Mouse (Mus musculus) stomach, embryonic 15.5 days (tissue): ENCODE data around the gene Senp3. TPM values are rescaled to one million over a fixed set of nuclear protein-coding genes. Genes with fewer than 3 reads are reported as not detected.
A peak's percentile ranks its signal among the peaks of the same experiment; 100 is the strongest.
"Not testable (repeated sequence)": the region's sequence is repeated elsewhere in the genome, so short reads cannot be mapped to it uniquely, and the experiment has no call there.

ENCODE experiments used
- ATAC-seq: fragments of 200-750 bp; cut with Nextera tagmentation; 2 replicates; pipeline ENCODE4 v1.8.0; 2017; ENCODE audit warnings: low read depth, moderate number of reproducible peaks, moderate TSS enrichment; ENCODE audit not compliant: insufficient read depth, low FRiP score
- H3K27ac ChIP-seq: fragments of 300-500 bp; sonication (generic); 2 replicates; pipeline ENCODE4 v1.5.1; 2015; ENCODE audit warnings: mild to moderate bottlenecking, inconsistent platforms
- H3K27me3 ChIP-seq: fragments of 300-500 bp; sonication (generic); replicated peaks from 2 replicates; pipeline ENCODE4 v1.6.1; 2015; ENCODE audit warnings: inconsistent platforms
- H3K36me3 ChIP-seq: fragments of 300-500 bp; sonication (generic); 2 replicates; pipeline ENCODE4 v1.6.1; 2015; ENCODE audit warnings: inconsistent platforms
- H3K4me1 ChIP-seq: fragments of 300-500 bp; sonication (generic); 2 replicates; pipeline ENCODE4 v1.6.1; 2015; ENCODE audit warnings: inconsistent platforms
- H3K4me2 ChIP-seq: fragments of 300-500 bp; sonication (generic); 2 replicates; pipeline ENCODE4 v1.6.1; 2015; ENCODE audit warnings: mild to moderate bottlenecking, inconsistent platforms
- H3K4me3 ChIP-seq: fragments of 300-500 bp; sonication (generic); replicated peaks from 2 replicates; pipeline ENCODE4 v1.5.1; 2015; ENCODE audit warnings: inconsistent platforms
- H3K9ac ChIP-seq: fragments of 300-500 bp; sonication (generic); 2 replicates; pipeline ENCODE4 v1.6.1; 2015; ENCODE audit warnings: inconsistent platforms
- H3K9me3 ChIP-seq: fragments of 300-500 bp; sonication (generic); 2 replicates; pipeline ENCODE4 v1.6.1; 2016; ENCODE audit warnings: inconsistent platforms
- WGBS: fragments of 180-500 bp; shearing (Covaris S2); methylation state at CpG from one replicate; pipeline ENCODE4 v1.1.7; 2015; 5-methylcytosine and 5-hydroxymethylcytosine counted together
- polyA plus RNA-seq: library from polyadenylated mRNA; unstranded; fragments of >200 nt; fragmentation: Nextera tagmentation; extraction: Ambion mirVana; gene quantifications from 2 replicates; pipeline ENCODE4 v1.2.1, GENCODE M21; 2015

The Senp3 gene
- polyA plus RNA-seq, 1 experiment from 2014 or later: 74.5 TPM

DNA sequence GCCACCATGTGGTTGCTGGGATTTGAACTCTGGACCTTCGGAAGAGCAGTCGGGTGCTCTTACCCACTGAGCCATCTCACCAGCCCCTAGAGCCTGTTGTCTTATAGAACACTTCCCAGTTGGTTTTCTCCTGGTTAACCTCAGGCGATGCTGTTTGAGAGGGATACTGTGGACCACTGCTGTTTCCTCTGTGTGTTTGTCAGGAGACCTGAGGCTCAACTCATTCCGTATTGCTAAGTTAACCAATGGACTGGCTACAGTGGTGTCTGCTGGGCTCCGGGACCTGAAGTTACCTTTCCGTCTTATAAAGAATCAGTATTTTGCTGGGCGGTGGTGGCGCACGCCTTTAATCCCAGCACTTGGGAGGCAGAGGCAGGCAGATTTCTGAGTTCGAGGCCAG lies 21.0 kb upstream of the Senp3 start:
- H3K27ac ChIP-seq, H3K9ac ChIP-seq, H3K9me3 ChIP-seq, H3K4me1 ChIP-seq, H3K36me3 ChIP-seq, H3K27me3 ChIP-seq, H3K4me3 ChIP-seq, H3K4me2 ChIP-seq, ATAC-seq: not testable (repeated sequence)
- WGBS: 89% methylated on average over 10 of the region's 10 CpGs

DNA sequence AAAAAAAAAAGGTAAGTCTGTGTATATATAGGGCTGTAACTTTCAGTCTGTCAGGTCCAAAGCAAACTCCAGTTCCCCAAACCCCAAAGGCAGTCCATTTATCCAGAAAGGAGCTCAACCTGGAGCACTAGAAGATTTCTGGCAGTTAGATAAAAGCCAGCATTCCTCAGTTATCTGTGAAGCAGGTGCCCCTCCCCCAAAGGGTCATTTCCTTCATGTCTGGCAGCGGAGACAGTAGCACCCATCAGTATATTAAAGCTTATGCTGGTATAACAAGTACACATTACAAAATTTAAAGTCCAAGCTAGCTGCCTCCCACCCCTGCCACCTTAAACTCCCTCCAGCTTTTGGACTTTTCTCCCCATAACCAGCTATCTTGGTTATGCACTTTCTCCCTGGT lies 17.7 kb upstream of the Senp3 start:
- Histone ChIP-seq H3K9ac (no peak overlapping the region), H3K36me3 (no peaks in the 10 kb centered on the region), H3K4me3 (no peak overlapping the region), H3K4me2 (no peak overlapping the region), H3K27me3 (no peaks in the 10 kb centered on the region), H3K9me3 (no peaks in the 10 kb centered on the region), H3K27ac (no peak overlapping the region), H3K4me1 (peaks cover 10% of the 10 kb centered on the region; the same call in 1 of the 2 replicates)
- ATAC-seq: no peak
- 33% methylated on average over 1 of the region's 1 CpGs for WGBS

DNA sequence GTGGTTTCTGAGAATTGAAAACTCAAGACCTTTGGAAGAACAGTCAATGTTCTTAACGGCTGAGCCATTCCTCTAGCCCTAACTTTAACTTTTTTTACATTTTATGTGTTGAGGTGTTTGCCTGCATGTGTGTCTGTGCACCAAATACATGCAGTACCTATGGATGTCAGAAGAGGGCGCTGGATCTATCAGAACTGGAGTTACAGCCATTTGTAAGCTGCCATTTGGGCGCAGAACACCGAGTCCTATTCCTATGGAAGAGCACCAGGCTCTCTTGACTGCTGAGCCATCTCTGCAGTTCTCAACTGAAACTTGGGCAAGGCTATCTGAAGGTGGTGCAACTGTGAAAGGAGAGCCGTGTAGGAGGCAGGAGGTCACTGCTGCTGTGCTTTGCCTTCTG lies 16.7 kb upstream of the Senp3 start:
- WGBS: 73% methylated on average over 5 of the region's 5 CpGs
- Histone ChIP-seq H3K36me3 (no peaks in the 10 kb centered on the region), H3K4me3 (no peak overlapping the region), H3K27ac (no peak overlapping the region), H3K9ac (no peak overlapping the region), H3K4me2 (no peak overlapping the region), H3K4me1 (peaks cover 10% of the 10 kb centered on the region; the same call in 1 of the 2 replicates), H3K9me3 (no peaks in the 10 kb centered on the region), H3K27me3 (no peaks in the 10 kb centered on the region)
- ATAC-seq: no peak

DNA sequence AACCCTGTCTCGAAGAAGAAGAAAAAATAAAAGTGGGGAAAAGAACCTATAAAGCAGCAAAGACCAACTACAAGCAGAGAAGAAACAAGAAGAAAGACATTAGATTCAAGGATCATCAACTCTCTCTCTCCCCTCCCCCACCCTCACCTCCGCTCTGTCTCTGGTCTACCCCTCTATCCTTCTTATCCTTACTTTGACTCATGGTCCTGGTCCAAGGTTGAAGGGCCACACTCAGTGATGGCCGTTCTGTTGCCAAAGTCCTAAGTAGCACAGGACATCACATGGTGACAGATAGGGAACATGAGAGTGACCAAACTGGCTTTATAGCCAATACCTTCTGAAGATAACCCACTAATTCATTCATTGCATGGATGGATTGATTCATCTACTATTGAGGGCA lies 15.5 kb upstream of the Senp3 start:
- Histone ChIP-seq H3K9me3 (no peaks in the 10 kb centered on the region), H3K4me2 (no peak overlapping the region), H3K36me3 (no peaks in the 10 kb centered on the region), H3K9ac (no peak overlapping the region), H3K4me1 (peaks cover 10% of the 10 kb centered on the region; the same call in 1 of the 2 replicates), H3K27ac (no peak overlapping the region), H3K4me3 (no peak overlapping the region), H3K27me3 (no peaks in the 10 kb centered on the region)
- ATAC-seq: no peak
- WGBS: 89% methylated on average over 3 of the region's 3 CpGs

DNA sequence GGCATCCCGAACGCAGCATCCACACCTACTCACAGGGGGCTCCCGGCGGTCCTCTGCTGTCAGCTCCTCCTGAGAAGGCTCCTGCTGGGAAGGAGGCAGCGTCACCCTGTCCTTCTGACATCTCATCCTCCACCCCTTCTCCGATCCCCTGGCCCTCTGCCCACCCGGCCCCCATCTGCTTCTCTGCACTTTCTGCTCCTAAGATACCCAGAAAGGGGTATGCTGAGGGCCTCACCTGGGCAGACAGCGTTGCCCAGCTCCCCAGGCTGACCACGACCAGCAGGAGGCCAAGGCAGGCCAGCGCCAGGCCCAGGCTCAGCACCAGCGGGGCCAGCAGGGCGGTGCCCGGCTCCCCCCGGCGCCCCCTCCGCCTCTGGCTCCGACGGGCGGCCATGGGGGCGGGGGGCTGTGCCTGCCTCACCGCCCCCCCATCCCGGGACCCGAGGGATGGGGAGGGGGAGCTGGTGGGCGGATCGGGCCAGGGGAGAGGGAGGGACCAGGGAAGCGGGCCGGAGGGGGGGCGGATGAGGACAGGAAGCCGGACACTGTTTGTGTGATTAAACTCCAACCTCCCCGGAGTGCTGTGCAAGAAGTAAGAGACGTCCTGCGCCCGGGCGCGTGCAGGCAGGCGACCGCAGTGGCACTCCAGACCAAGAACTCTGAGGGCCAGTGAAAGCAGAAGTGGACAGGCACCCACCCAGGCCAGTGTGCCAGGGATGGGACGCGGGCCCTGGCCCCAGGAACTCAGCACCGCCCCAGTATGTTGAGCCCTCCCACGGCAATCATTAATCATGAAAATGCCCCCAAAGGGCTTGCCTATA lies 13.7 kb upstream of the Senp3 start, which contains the start of the genes Tnfsf12 and Tnfsfm13:
TSS of gene Tnfsf12 (minus strand) at position 489 of the 821 bp plus-strand sequence.
TSS of gene Tnfsfm13 (minus strand) at position 738 of the 821 bp plus-strand sequence.
- peak within 1 kb of the TSS; percentile 58 for H3K9ac ChIP-seq
- H3K36me3 ChIP-seq: no peaks in the 10 kb centered on the region
- H3K9me3 ChIP-seq: no peaks in the 10 kb centered on the region
- H3K27ac ChIP-seq: peak within 1 kb of the TSS; percentile 74
- WGBS: 3% methylated on average over 35 of the region's 41 CpGs
- peak within 1 kb of the TSS; percentile 92 for H3K4me2 ChIP-seq
- H3K4me1 ChIP-seq: peaks cover 10% of the 10 kb centered on the region; the same call in 1 of the 2 replicates
- ATAC-seq: peak; percentile 69
- H3K27me3 ChIP-seq: no peaks in the 10 kb centered on the region
- H3K4me3 ChIP-seq: peak within 1 kb of the TSS; percentile 64

DNA sequence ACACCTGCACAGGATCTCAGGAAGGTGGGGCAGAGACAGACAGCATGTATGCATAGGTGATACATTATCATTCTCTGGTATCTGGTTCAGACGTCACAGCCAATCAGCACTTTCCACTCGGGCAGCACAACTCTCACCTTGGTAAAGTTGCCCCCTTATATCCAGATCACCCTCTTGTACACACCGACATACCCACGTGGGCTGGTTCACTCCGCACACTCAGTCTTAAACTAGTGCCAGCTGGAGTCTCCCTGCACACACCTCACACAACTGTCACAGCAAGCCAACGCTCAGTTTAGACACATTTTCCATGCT lies 13.1 kb upstream of the Senp3 start:
- H3K27ac ChIP-seq: peak overlapping the region; percentile 74; the same call in 1 of the 2 replicates
- H3K36me3 ChIP-seq: no peaks in the 10 kb centered on the region
- ATAC-seq: no peak
- 31% methylated on average over 6 of the region's 6 CpGs for WGBS
- peak overlapping the region; percentile 64 for H3K4me3 ChIP-seq
- no peaks in the 10 kb centered on the region for H3K27me3 ChIP-seq
- peaks cover 10% of the 10 kb centered on the region; the same call in 1 of the 2 replicates for H3K4me1 ChIP-seq
- peak overlapping the region; percentile 58 for H3K9ac ChIP-seq
- H3K4me2 ChIP-seq: peak overlapping the region; percentile 92
- H3K9me3 ChIP-seq: no peaks in the 10 kb centered on the region

DNA sequence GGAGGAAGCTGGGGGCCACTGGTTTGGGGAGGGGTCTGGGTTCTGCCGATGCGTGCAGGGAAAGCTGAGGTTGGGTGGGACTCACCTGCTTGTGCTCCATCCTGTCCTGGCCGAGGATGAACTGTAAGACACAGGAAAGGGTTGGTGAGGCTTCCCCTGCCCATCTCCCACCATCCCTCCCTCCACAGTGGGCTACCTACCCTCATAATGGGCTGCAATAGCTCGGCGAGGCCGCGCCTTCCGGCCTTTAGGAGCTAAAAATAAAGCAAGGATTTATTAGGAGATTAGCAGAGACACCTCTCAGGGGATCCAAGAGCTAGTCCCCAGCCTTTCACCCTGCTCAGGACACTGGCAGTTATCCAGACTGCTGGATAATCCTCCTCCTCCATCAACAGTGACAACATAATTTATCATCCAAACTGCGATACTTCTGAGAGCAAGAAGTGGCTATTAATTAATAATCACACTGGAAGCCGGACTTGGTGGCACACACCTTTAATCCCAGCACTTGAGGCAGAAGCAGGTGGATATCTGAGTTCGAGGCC lies 11.6 kb upstream of the Senp3 start:
- Histone ChIP-seq H3K9ac (no peak overlapping the region), H3K27ac (no peak overlapping the region), H3K4me2 (no peak overlapping the region), H3K27me3 (no peaks in the 10 kb centered on the region), H3K36me3 (no peaks in the 10 kb centered on the region), H3K4me1 (peaks cover 10% of the 10 kb centered on the region; the same call in 1 of the 2 replicates), H3K9me3 (no peaks in the 10 kb centered on the region), H3K4me3 (no peak overlapping the region)
- ATAC-seq: no peak
- 54% methylated on average over 11 of the region's 11 CpGs for WGBS

DNA sequence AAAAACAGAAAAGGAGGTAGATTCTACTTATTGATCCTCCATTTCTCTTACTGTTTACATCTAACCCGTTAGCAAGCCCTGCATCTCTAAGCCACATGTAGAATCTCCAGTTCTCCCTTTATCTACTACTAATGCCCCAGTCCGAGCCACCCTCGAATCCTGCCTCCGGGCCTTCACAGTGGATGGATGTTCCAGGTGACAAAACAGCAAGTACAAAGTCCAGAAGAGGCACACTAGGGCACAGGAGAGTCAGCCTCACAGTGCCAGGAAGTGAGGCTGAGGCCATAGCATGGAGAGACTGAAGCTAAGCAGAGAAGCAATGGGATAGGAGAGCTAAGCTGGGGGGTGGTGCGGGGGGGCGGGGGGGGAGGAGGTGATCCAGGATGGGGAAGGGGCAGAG lies 11.0 kb upstream of the Senp3 start:
- H3K27ac ChIP-seq: no peak overlapping the region
- H3K9me3 ChIP-seq: no peaks in the 10 kb centered on the region
- ATAC-seq: no peak; the same call in 1 of the 2 replicates

DNA sequence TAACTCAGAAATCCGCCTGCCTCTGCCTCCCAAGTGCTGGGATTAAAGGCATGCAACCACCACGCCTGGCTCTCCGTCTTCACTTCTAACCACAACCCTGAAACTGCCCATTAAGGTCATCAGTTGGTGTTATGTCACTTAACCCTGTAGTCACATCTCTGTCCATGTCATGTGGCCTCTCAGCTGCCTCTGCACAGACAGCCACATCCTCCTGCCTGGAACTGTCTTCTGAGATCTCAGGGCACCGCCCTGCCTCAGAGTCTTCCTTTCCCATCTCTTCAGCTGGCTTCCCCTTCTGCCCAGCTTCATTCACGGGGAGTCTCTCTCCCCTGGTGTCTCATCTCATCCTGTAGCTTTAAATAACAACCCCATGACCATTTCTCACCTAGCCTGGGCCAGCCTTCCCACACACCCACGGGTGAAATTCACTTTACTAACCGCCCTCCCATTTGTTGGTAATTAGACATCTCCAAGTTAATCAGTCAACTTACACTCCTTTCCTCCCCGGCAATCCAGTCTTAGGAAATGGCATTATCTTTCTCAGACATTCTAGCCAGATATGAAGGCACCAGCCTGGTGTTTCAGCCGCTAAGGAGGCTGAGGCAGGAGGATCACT lies 10.4 kb upstream of the Senp3 start:
- WGBS: 71% methylated on average over 9 of the region's 9 CpGs
- ATAC-seq: no peak
- no peak overlapping the region for H3K27ac ChIP-seq

More for the DNA sequence above, 11.0 kb upstream of the Senp3 start:
- no peak overlapping the region for H3K9ac ChIP-seq
- 75% methylated on average over 6 of the region's 6 CpGs for WGBS
- H3K4me3 ChIP-seq: no peak overlapping the region
- H3K36me3 ChIP-seq: no peaks in the 10 kb centered on the region
- no peaks in the 10 kb centered on the region for H3K27me3 ChIP-seq
- no peak overlapping the region for H3K4me2 ChIP-seq
- peaks cover 10% of the 10 kb centered on the region; the same call in 1 of the 2 replicates for H3K4me1 ChIP-seq

DNA sequence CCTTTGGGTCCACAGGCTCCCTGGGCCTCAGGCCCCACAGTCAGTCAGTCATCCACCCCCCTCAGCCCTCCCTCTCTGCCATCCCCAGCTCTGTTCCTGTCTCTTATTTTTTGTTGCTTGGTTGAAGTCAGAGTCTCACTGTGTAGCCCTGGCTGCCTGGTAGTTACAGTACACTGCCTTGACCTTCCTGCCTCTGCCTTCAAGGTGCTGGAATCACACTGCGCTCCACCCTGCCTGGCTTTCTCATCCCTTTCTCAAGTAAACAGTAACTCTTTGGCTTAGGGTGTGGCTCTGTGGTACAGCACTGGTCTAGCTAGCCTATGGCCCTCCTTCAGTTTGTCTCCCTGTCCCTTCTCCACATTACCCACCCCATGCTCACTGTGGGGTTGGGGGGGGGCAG lies 8.0 kb upstream of the Senp3 start:
- Histone ChIP-seq H3K9me3 (no peaks in the 10 kb centered on the region), H3K27ac (no peak overlapping the region), H3K4me1 (peaks cover 17% of the 10 kb centered on the region), H3K4me2 (no peak overlapping the region), H3K36me3 (no peaks in the 10 kb centered on the region), H3K4me3 (no peak overlapping the region), H3K27me3 (no peaks in the 10 kb centered on the region), H3K9ac (no peak overlapping the region)
- ATAC-seq: no peak
- 77% methylated on average over 1 of the region's 1 CpGs for WGBS

More for the DNA sequence above, 10.4 kb upstream of the Senp3 start:
- Histone ChIP-seq H3K27me3 (no peaks in the 10 kb centered on the region), H3K9me3 (no peaks in the 10 kb centered on the region), H3K4me3 (no peak overlapping the region), H3K4me1 (peaks cover 10% of the 10 kb centered on the region; the same call in 1 of the 2 replicates), H3K9ac (no peak overlapping the region), H3K4me2 (no peak overlapping the region), H3K36me3 (no peaks in the 10 kb centered on the region)

DNA sequence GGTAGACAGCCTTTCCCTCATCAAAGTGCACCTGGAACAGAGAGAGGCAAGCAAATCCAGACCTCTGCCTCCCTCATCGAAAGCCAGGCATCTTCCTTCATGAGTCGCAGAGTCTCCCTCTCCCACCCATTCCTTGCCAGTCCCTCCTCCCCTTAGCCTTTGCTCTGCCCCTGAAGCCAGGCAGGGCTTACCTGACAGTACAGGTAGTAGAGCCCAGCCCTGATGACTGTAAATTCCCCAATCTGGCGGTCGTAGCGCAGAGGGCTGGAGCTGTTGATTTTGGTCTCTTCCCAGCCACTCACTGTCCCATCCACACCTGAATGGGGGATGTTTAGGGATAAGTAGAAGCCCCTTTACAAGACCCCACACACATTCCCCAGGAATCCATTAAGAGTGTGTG lies 5.2 kb upstream of the Senp3 start:
- Histone ChIP-seq H3K4me1 (peaks cover 31% of the 10 kb centered on the region), H3K9ac (no peak overlapping the region), H3K27me3 (no peaks in the 10 kb centered on the region), H3K36me3 (no peaks in the 10 kb centered on the region), H3K9me3 (no peaks in the 10 kb centered on the region), H3K4me2 (no peak overlapping the region), H3K27ac (peak overlapping the region; percentile 27; the same call in 1 of the 2 replicates), H3K4me3 (no peak overlapping the region)
- 50% methylated on average over 5 of the region's 5 CpGs for WGBS
- ATAC-seq: no peak

DNA sequence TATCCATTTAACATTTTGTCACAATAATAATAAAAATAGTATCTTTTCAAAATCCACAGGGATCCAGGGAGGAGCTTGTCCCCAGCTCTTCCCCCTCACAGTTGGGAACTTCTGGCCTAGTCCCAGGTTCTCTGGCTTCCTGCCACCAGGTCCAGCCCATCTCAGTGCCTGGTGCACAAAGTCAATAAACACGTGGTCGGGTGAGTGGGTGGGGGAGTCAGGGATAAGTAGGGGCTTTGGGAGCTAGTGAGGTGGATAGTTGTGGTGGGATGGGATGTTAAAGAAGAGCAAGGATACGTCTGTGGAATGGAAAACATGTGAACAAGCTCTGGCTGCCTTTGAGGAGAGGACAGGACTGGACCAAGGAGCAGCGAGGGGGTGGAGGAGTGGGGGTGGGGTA lies 4.5 kb upstream of the Senp3 start:
- no peaks in the 10 kb centered on the region for H3K9me3 ChIP-seq
- peaks cover 31% of the 10 kb centered on the region for H3K4me1 ChIP-seq
- no peak overlapping the region for H3K9ac ChIP-seq
- peak overlapping the region; percentile 80; the same call in 1 of the 2 replicates for H3K27ac ChIP-seq
- ATAC-seq: no peak
- H3K4me2 ChIP-seq: peak overlapping the region; percentile 19; the same call in 1 of the 2 replicates
- H3K27me3 ChIP-seq: no peaks in the 10 kb centered on the region
- WGBS: 13% methylated on average over 4 of the region's 4 CpGs
- no peaks in the 10 kb centered on the region for H3K36me3 ChIP-seq
- H3K4me3 ChIP-seq: no peak overlapping the region
